Mouse (Mus musculus) gastrocnemius, adult 8-10 months (tissue): ENCODE measurements around the gene Nxf2. TPM values are rescaled to one million over a fixed set of nuclear protein-coding genes. Genes with fewer than 3 reads are reported as not detected.

Source experiments
- total RNA-seq, 4 experiments: library from RNA; stranded (reverse); gene quantifications; 2 replicates each; pipeline ENCODE4 v1.2.4; 2022

Gene Nxf2
- total RNA-seq, 4 experiments from 2014 or later = not detected

Other genes starting within 250 kb of the Nxf2 start
- gene Armcx1, start 246.8 kb downstream of the Nxf2 start, total RNA-seq = 1 to 10 TPM in 3 of 4 experiments, under 1 TPM in 1; 0.92 to 2.2 (median 1.6) TPM
- 1 to 10 TPM in 3 of 4 experiments, under 1 TPM in 1; 0.96 to 2.1 (median 1.7) TPM for gene Armcx6, start 213.3 kb downstream of the Nxf2 start, total RNA-seq
- gene Armcx3, start 208.2 kb downstream of the Nxf2 start, total RNA-seq = 10 to 100 TPM; 18.1 to 20.0 (median 19.3) TPM
- gene Armcx2, start 155.5 kb downstream of the Nxf2 start, total RNA-seq = 1 to 10 TPM; 1.4 to 2.3 (median 1.5) TPM
- gene Zmat1, start 44.5 kb upstream of the Nxf2 start, total RNA-seq = under 1 TPM; 0.22 to 0.94 (median 0.78) TPM
- gene Gm15023, start 212.9 kb upstream of the Nxf2 start, total RNA-seq = not detected
- gene Tceal6, start 245.9 kb upstream of the Nxf2 start, total RNA-seq = under 1 TPM in 2 of 4 experiments, not detected in 2; 0.29 to 0.32 TPM